Mouse (Mus musculus) ovary, postnatal 36 days (tissue): ENCODE results near the gene Fancm.
"Not testable (repeated sequence)": the region's sequence is repeated elsewhere in the genome, so short reads cannot be mapped to it uniquely, and the experiment has no call there.

Source experiments
- DNase-seq: peaks from one replicate; pipeline ENCODE4 v3.0.0; 2022; ENCODE audit warnings: low spot score, mixed read lengths

Fancm gene

GRCm38 (mm10) chr12:65119451-65119850 lies 44.0 kb downstream of the Fancm start:
- no peak for DNase-seq

GRCm38 (mm10) chr12:65136121-65136520 lies 60.7 kb downstream of the Fancm start:
- DNase-seq: not testable (repeated sequence)

- peak; percentile 93 for DNase-seq
Measured at GRCm38 (mm10) chr12:65172021-65172951, 96.9 kb downstream of the Fancm start, which contains the start of gene Mis18bp1. Gene Mis18bp1 (minus strand): TSS chr12:65172604.

- DNase-seq: peak; percentile 40
Measured at GRCm38 (mm10) chr12:65172959-65173358, 97.6 kb downstream of the Fancm start.

- DNase-seq: no peak
Measured at GRCm38 (mm10) chr12:65173736-65174135, 98.3 kb downstream of the Fancm start.
